Mouse (Mus musculus): ENCODE measurements at regions not wholly inside any gene's neighbourhood (a gene's known extent, or its start where the extent isn't known, plus 50 kb on each side); places are given as distances from the start of the nearest gene placed in this dataset.

GRCm38 (mm10) chr16:25058812-25059501, 227.7 kb upstream of the Tprg start:
- Histone ChIP-seq H3K27ac (ENCODE audit: insufficient read depth, low read length) (peak overlapping the region; percentile 95), H3K4me1 (ENCODE audit: control insufficient read depth, insufficient read depth, low read length) (peaks cover 24% of the 10 kb centered on the region), H3K4me3 (ENCODE audit: insufficient read depth, low read length) (peak overlapping the region; percentile 73)
- TF ChIP-seq CTCF (IDR thresholded peaks at IDR 0.05; ENCODE audit: borderline replicate concordance, insufficient read depth, low read length) (no peak), POLR2A (IDR thresholded peaks at IDR 0.05; ENCODE audit: low read depth, low read length) (peak; percentile 69; the same call in 1 of the 2 replicates)

- Histone ChIP-seq H3K4me1 (ENCODE audit: control insufficient read depth, insufficient read depth, low read length) (peaks cover 24% of the 10 kb centered on the region), H3K4me3 (ENCODE audit: insufficient read depth, low read length) (peak overlapping the region; percentile 23), H3K27ac (ENCODE audit: insufficient read depth, low read length) (peak overlapping the region; percentile 95)
- TF ChIP-seq POLR2A (IDR thresholded peaks at IDR 0.05; ENCODE audit: low read depth, low read length) (peak; percentile 29; the same call in 1 of the 2 replicates), CTCF (IDR thresholded peaks at IDR 0.05; ENCODE audit: borderline replicate concordance, insufficient read depth, low read length) (no peak)
Measured at GRCm38 (mm10) chr16:25059504-25059992, 227.1 kb upstream of the Tprg start.

GRCm38 (mm10) chr16:25060266-25060665, 226.4 kb upstream of the Tprg start:
- Histone ChIP-seq H3K4me3 (ENCODE audit: insufficient read depth, low read length) (no peak overlapping the region), H3K4me1 (ENCODE audit: control insufficient read depth, insufficient read depth, low read length) (peaks cover 24% of the 10 kb centered on the region), H3K27ac (ENCODE audit: insufficient read depth, low read length) (peak overlapping the region; percentile 95)
- TF ChIP-seq POLR2A (IDR thresholded peaks at IDR 0.05; ENCODE audit: low read depth, low read length) (no peak), CTCF (IDR thresholded peaks at IDR 0.05; ENCODE audit: borderline replicate concordance, insufficient read depth, low read length) (no peak)

- TF ChIP-seq POLR2A (IDR thresholded peaks at IDR 0.05; ENCODE audit: low read depth, low read length): no peak
- no peak for TF ChIP-seq CTCF (IDR thresholded peaks at IDR 0.05; ENCODE audit: borderline replicate concordance, insufficient read depth, low read length)
- H3K4me1 ChIP-seq (ENCODE audit: control insufficient read depth, insufficient read depth, low read length): peaks cover 24% of the 10 kb centered on the region
- no peak overlapping the region for H3K4me3 ChIP-seq (ENCODE audit: insufficient read depth, low read length)
- H3K27ac ChIP-seq (ENCODE audit: insufficient read depth, low read length): peak overlapping the region; percentile 67
Measured at GRCm38 (mm10) chr16:25061631-25062030, 225.0 kb upstream of the Tprg start.

GRCm38 (mm10) chr16:25063981-25064380, 222.6 kb upstream of the Tprg start:
- TF ChIP-seq CTCF (IDR thresholded peaks at IDR 0.05; ENCODE audit: borderline replicate concordance, insufficient read depth, low read length): no peak
- TF ChIP-seq POLR2A (IDR thresholded peaks at IDR 0.05; ENCODE audit: low read depth, low read length): no peak
- no peak overlapping the region for H3K4me3 ChIP-seq (ENCODE audit: insufficient read depth, low read length)
- H3K4me1 ChIP-seq (ENCODE audit: control insufficient read depth, insufficient read depth, low read length): peaks cover 23% of the 10 kb centered on the region
- H3K27ac ChIP-seq (ENCODE audit: insufficient read depth, low read length): no peak overlapping the region

- H3K4me1 ChIP-seq (ENCODE audit: control insufficient read depth, insufficient read depth, low read length): peaks cover 23% of the 10 kb centered on the region
- H3K4me3 ChIP-seq (ENCODE audit: insufficient read depth, low read length): no peak overlapping the region
- TF ChIP-seq CTCF (IDR thresholded peaks at IDR 0.05; ENCODE audit: borderline replicate concordance, insufficient read depth, low read length): peak; percentile 44; the same call in 1 of the 2 replicates
- no peak for TF ChIP-seq POLR2A (IDR thresholded peaks at IDR 0.05; ENCODE audit: low read depth, low read length)
- no peak overlapping the region for H3K27ac ChIP-seq (ENCODE audit: insufficient read depth, low read length)
Measured at GRCm38 (mm10) chr16:25064538-25064937, 222.1 kb upstream of the Tprg start.

GRCm38 (mm10) chr16:25066822-25067221, 219.8 kb upstream of the Tprg start:
- H3K27ac ChIP-seq (ENCODE audit: insufficient read depth, low read length): no peak overlapping the region
- peaks cover 13% of the 10 kb centered on the region for H3K4me1 ChIP-seq (ENCODE audit: control insufficient read depth, insufficient read depth, low read length)
- H3K4me3 ChIP-seq (ENCODE audit: insufficient read depth, low read length): no peak overlapping the region
- TF ChIP-seq POLR2A (IDR thresholded peaks at IDR 0.05; ENCODE audit: low read depth, low read length): no peak
- no peak for TF ChIP-seq CTCF (IDR thresholded peaks at IDR 0.05; ENCODE audit: borderline replicate concordance, insufficient read depth, low read length)

- Histone ChIP-seq H3K4me3 (ENCODE audit: insufficient read depth, low read length) (no peak overlapping the region), H3K27ac (ENCODE audit: insufficient read depth, low read length) (no peak overlapping the region), H3K4me1 (ENCODE audit: control insufficient read depth, insufficient read depth, low read length) (peaks cover 6% of the 10 kb centered on the region)
- TF ChIP-seq POLR2A (IDR thresholded peaks at IDR 0.05; ENCODE audit: low read depth, low read length) (no peak), CTCF (IDR thresholded peaks at IDR 0.05; ENCODE audit: borderline replicate concordance, insufficient read depth, low read length) (no peak)
Measured at GRCm38 (mm10) chr16:25067276-25068249, 219.1 kb upstream of the Tprg start.

- Histone ChIP-seq H3K4me1 (ENCODE audit: control insufficient read depth, insufficient read depth, low read length) (no peaks in the 10 kb centered on the region), H3K27ac (ENCODE audit: insufficient read depth, low read length) (no peak overlapping the region), H3K4me3 (ENCODE audit: insufficient read depth, low read length) (no peak overlapping the region)
- no peak for TF ChIP-seq CTCF (IDR thresholded peaks at IDR 0.05; ENCODE audit: borderline replicate concordance, insufficient read depth, low read length)
- no peak for TF ChIP-seq POLR2A (IDR thresholded peaks at IDR 0.05; ENCODE audit: low read depth, low read length)
Measured at GRCm38 (mm10) chr16:25080811-25081210, 205.8 kb upstream of the Tprg start.

Data from embryonic fibroblast, embryonic 13.5 days (primary cell).